In genomic region chr12:17709926-17710746, GRCm38 (mm10) we compare ENCODE assay signal across 10 mouse cellular contexts. TPM values are rescaled to one million over a fixed set of nuclear protein-coding genes. Genes with fewer than 3 reads are reported as not detected.
DNase-seq lines count a peak whose midpoint lies in the region; ATAC-seq lines count a peak whose summit lies in the region.
"Had no signal": no experiment of that assay in that cellular context is flagged by ENCODE, and none has a peak within 500 bp of the region (broad histone marks: within the 10 kb centered on the region; RNA-seq: fewer than 3 reads in every experiment).

No protein-coding gene starts in this region.

- no peaks in the 10 kb centered on the region for H3K9me3 ChIP-seq in forebrain, embryonic 12.5 days
- no peaks in the 10 kb centered on the region for H3K9me3 ChIP-seq in forebrain, embryonic 16.5 days (ENCODE audit: control insufficient read depth, low read length)
- no peaks in the 10 kb centered on the region for H3K9me3 ChIP-seq in midbrain, embryonic 11.5 days (ENCODE audit: control insufficient read depth, low read length)

- H3K9ac ChIP-seq in forebrain, embryonic 12.5 days: no peak overlapping the region
- H3K9ac ChIP-seq in forebrain, embryonic 16.5 days (replicated peaks; ENCODE audit: low read depth, low read length): no peak overlapping the region
- H3K9ac ChIP-seq in midbrain, embryonic 11.5 days (ENCODE audit: low read length): no peak overlapping the region

- intact Hi-C loops in heart, postnatal 10 days (cut with DNase I): no loop called here

- peaks cover 32% of the 10 kb centered on the region for H3K4me1 ChIP-seq in forebrain, embryonic 12.5 days
- peaks cover 13% of the 10 kb centered on the region for H3K4me1 ChIP-seq in forebrain, embryonic 16.5 days (replicated peaks; ENCODE audit: control insufficient read depth, insufficient read depth, low read length)
- peaks cover 19% of the 10 kb centered on the region for H3K4me1 ChIP-seq in midbrain, embryonic 11.5 days (ENCODE audit: control insufficient read depth, insufficient read depth, low read length)

- no peak overlapping the region for H3K4me3 ChIP-seq in forebrain, embryonic 12.5 days (replicated peaks)
- H3K4me3 ChIP-seq in forebrain, embryonic 16.5 days (replicated peaks; ENCODE audit: low read length): no peak overlapping the region
- no peak overlapping the region for H3K4me3 ChIP-seq in midbrain, embryonic 11.5 days (ENCODE audit: low read depth, low read length)

- no peak overlapping the region for H3K4me2 ChIP-seq in forebrain, embryonic 12.5 days
- no peak overlapping the region for H3K4me2 ChIP-seq in forebrain, embryonic 16.5 days (ENCODE audit: low read length)
- no peak overlapping the region for H3K4me2 ChIP-seq in midbrain, embryonic 11.5 days

- no peak overlapping the region for H3K27ac ChIP-seq in forebrain, embryonic 12.5 days
- no peak overlapping the region for H3K27ac ChIP-seq in forebrain, embryonic 16.5 days (ENCODE audit: low read length)
- H3K27ac ChIP-seq in midbrain, embryonic 11.5 days (ENCODE audit: low read depth, low read length): no peak overlapping the region

- no peaks in the 10 kb centered on the region for H3K36me3 ChIP-seq in forebrain, embryonic 12.5 days (replicated peaks)
- no peaks in the 10 kb centered on the region for H3K36me3 ChIP-seq in forebrain, embryonic 16.5 days (ENCODE audit: control insufficient read depth, insufficient read depth)
- H3K36me3 ChIP-seq in midbrain, embryonic 11.5 days (ENCODE audit: control insufficient read depth, insufficient read depth, low read length): no peaks in the 10 kb centered on the region

- 73% methylated on average over 17 of the region's 17 CpGs for WGBS in forebrain, embryonic 12.5 days
- 67% methylated on average over 17 of the region's 17 CpGs for WGBS in forebrain, embryonic 16.5 days
- WGBS in midbrain, embryonic 11.5 days: 73% methylated on average over 17 of the region's 17 CpGs

- peak; percentile 11; the same call in 1 of the 2 replicates for ATAC-seq in forebrain, embryonic 12.5 days (ENCODE audit: low FRiP score)
- ATAC-seq in forebrain, embryonic 16.5 days: no peak
- ATAC-seq in midbrain, embryonic 11.5 days (ENCODE audit: low FRiP score): peak; percentile 43

- DNase-seq in embryo, embryonic 11.5 days (ENCODE audit: low read depth, low spot score): peak; percentile 40
- DNase-seq in kidney, adult 8-10 months: peak; percentile 52 to 53
- DNase-seq in midbrain, embryonic 11.5 days (ENCODE audit: low spot score, missing footprints): no peak
- no peak for DNase-seq in frontal cortex, postnatal 10 days (ENCODE audit: low spot score in 2 of 2)
- no peak for DNase-seq in layer of hippocampus, adult 18-20 months (ENCODE audit: low spot score in 2 of 2)
- DNase-seq in heart, postnatal 10 days: no peak
- DNase-seq: heart, postnatal 36 days; right cerebral cortex, postnatal 25 days had no signal

- no peaks in the 10 kb centered on the region for H3K27me3 ChIP-seq in forebrain, embryonic 12.5 days
- H3K27me3 ChIP-seq in forebrain, embryonic 16.5 days (replicated peaks; ENCODE audit: control insufficient read depth, insufficient read depth, low read length): no peaks in the 10 kb centered on the region
- no peaks in the 10 kb centered on the region for H3K27me3 ChIP-seq in midbrain, embryonic 11.5 days (ENCODE audit: control insufficient read depth, insufficient read depth, low read length)

RNA-seq across cellular contexts. Expression of gene Hpcal1, which starts 19.5 kb away (rescaled TPM):
- 36.6 and 41.3 TPM in 2 replicates for polyA plus RNA-seq in forebrain, embryonic 12.5 days (2016; fragmentation: Nextera tagmentation; extraction: Ambion mirVana)
- 34.6 and 47.1 TPM in 2 replicates for polyA plus RNA-seq in forebrain, embryonic 16.5 days (2015; fragmentation: Nextera tagmentation; extraction: Ambion mirVana)
- polyA plus RNA-seq in midbrain, embryonic 11.5 days (2014; fragmentation: Nextera tagmentation; extraction: Ambion mirVana): 36.4 and 39.1 TPM in 2 replicates
- 10 to 100 TPM; 68.1 to 78.0 TPM for total RNA-seq in layer of hippocampus, adult 18-20 months (2021)
- total RNA-seq in heart, postnatal 10 days (2021): 10 to 100 TPM; 22.7 to 31.7 TPM

Comparison
In these comparisons a context has a peak if more than half of its experiments do, and no peak if none do; other contexts are left out.
1. DNase-seq: peak in embryo, embryonic 11.5 days (single experiment) and kidney, adult 8-10 months (2 of 2); none in midbrain, embryonic 11.5 days (single experiment), frontal cortex, postnatal 10 days (0 of 2), layer of hippocampus, adult 18-20 months (0 of 2) and heart, postnatal 10 days (0 of 2).